Mouse (Mus musculus): ENCODE measurements at regions not wholly inside any gene's neighbourhood (a gene's known extent, or its start where the extent isn't known, plus 50 kb on each side); places are given as distances from the start of the nearest gene placed in this dataset.

- peak; percentile 45 to 79 for DNase-seq (ENCODE audit: low spot score in 2 of 2)
- intact Hi-C loops (cut with DNase I) = no loop called here
These were observed 264.8 kb downstream of the Cd109 start for GRCm38 (mm10) chr9:78879955-78880642.

GRCm38 (mm10) chr9:78880643-78881306 is 265.4 kb downstream of the Cd109 start:
- DNase-seq (ENCODE audit: low spot score in 2 of 2) = no peak
- intact Hi-C loops (cut with DNase I) = no loop called here

GRCm38 (mm10) chr9:78881307-78881790 is 266.0 kb downstream of the Cd109 start:
- intact Hi-C loops (cut with DNase I) = no loop called here
- DNase-seq (ENCODE audit: low spot score in 2 of 2) = no peak

GRCm38 (mm10) chr9:78903211-78903610 is 287.9 kb downstream of the Cd109 start:
- no peak for DNase-seq (ENCODE audit: low spot score in 2 of 2)
- intact Hi-C loops (cut with DNase I) = no loop called here

- no peak for DNase-seq (ENCODE audit: low spot score in 2 of 2)
- intact Hi-C loops (cut with DNase I) = no loop called here
These were observed 302.0 kb downstream of the Cd109 start for GRCm38 (mm10) chr9:78917336-78917735.

- DNase-seq (ENCODE audit: low spot score in 2 of 2) = no peak
- intact Hi-C loops (cut with DNase I) = no loop called here
These were observed 310.7 kb downstream of the Cd109 start for GRCm38 (mm10) chr9:78925977-78926593.

- intact Hi-C loops (cut with DNase I) = no loop called here
- DNase-seq (ENCODE audit: low spot score in 2 of 2) = peak in 1 of 2 experiments; percentile 57
These were observed 326.3 kb downstream of the Cd109 start for GRCm38 (mm10) chr9:78941648-78942047.

- intact Hi-C loops (cut with DNase I) = no loop called here
- DNase-seq (ENCODE audit: low spot score in 2 of 2) = no peak
These were observed 349.5 kb downstream of the Cd109 start for GRCm38 (mm10) chr9:78964813-78965212.

GRCm38 (mm10) chr9:78965226-78965950 is 350.0 kb downstream of the Cd109 start:
- intact Hi-C loops (cut with DNase I) = no loop called here
- no peak for DNase-seq (ENCODE audit: low spot score in 2 of 2)

- intact Hi-C loops (cut with DNase I) = no loop called here
These were observed 356.4 kb downstream of the Cd109 start for GRCm38 (mm10) chr9:78971731-78972130.

GRCm38 (mm10) chr9:78983734-78984133 is 368.4 kb downstream of the Cd109 start:
- peak; percentile 42 to 79 for DNase-seq (ENCODE audit: low spot score in 2 of 2)
- intact Hi-C loops (cut with DNase I) = no loop called here

More at GRCm38 (mm10) chr9:78971731-78972130, 356.4 kb downstream of the Cd109 start:
- no peak for DNase-seq (ENCODE audit: low spot score in 2 of 2)

- no peak for DNase-seq (ENCODE audit: low spot score in 2 of 2)
- intact Hi-C loops (cut with DNase I) = no loop called here
These were observed 370.0 kb downstream of the Cd109 start for GRCm38 (mm10) chr9:78985184-78985864.

- DNase-seq (ENCODE audit: low spot score in 2 of 2) = no peak
- intact Hi-C loops (cut with DNase I) = no loop called here
These were observed 376.0 kb downstream of the Cd109 start for GRCm38 (mm10) chr9:78991310-78991709.

- no peak for DNase-seq (ENCODE audit: low spot score in 2 of 2)
- intact Hi-C loops (cut with DNase I) = no loop called here
These were observed 385.7 kb downstream of the Cd109 start for GRCm38 (mm10) chr9:79001081-79001480.

- intact Hi-C loops (cut with DNase I) = no loop called here
- DNase-seq (ENCODE audit: low spot score in 2 of 2) = no peak
These were observed 386.6 kb downstream of the Cd109 start for GRCm38 (mm10) chr9:79001930-79002329.

- intact Hi-C loops (cut with DNase I) = no loop called here
- peak; percentile 7 to 16 for DNase-seq (ENCODE audit: low spot score in 2 of 2)
These were observed 389.1 kb downstream of the Cd109 start for GRCm38 (mm10) chr9:79004296-79004980.

- no peak for DNase-seq (ENCODE audit: low spot score in 2 of 2)
- intact Hi-C loops (cut with DNase I) = no loop called here
These were observed 406.9 kb downstream of the Cd109 start for GRCm38 (mm10) chr9:79022291-79022690.

GRCm38 (mm10) chr9:79028234-79028633 is 412.9 kb downstream of the Cd109 start:
- no peak for DNase-seq (ENCODE audit: low spot score in 2 of 2)

GRCm38 (mm10) chr9:79029456-79029855 is 414.1 kb downstream of the Cd109 start:
- no peak for DNase-seq (ENCODE audit: low spot score in 2 of 2)
- intact Hi-C loops (cut with DNase I) = no loop called here

More at GRCm38 (mm10) chr9:79028234-79028633, 412.9 kb downstream of the Cd109 start:
- intact Hi-C loops (cut with DNase I) = no loop called here

All from left cerebral cortex, postnatal 25 days (tissue).